Mouse (Mus musculus) kidney, adult 2 months (tissue): ENCODE results near the gene 9630041A04Rik. TPM values are rescaled to one million over a fixed set of nuclear protein-coding genes. Genes with fewer than 3 reads are reported as not detected.

ENCODE experiments used
- DNase-seq: peaks from one replicate; pipeline ENCODE4 v3.0.0; 2021
- H3K27ac ChIP-seq: fragments of 200-500 bp; 2 replicates; pipeline ENCODE4 v1.5.1; 2012; ENCODE audit warnings: low read depth, low read length, control low read depth, inconsistent platforms; ENCODE audit not compliant: insufficient read depth
- H3K27me3 ChIP-seq: fragments of 200-500 bp; replicated peaks from 2 replicates; pipeline ENCODE4 v1.6.1; 2012; ENCODE audit warnings: mild to moderate bottlenecking, moderate library complexity, low read length, inconsistent platforms; ENCODE audit not compliant: control insufficient read depth, insufficient read depth
- H3K36me3 ChIP-seq: fragments of 200-500 bp; 2 replicates; pipeline ENCODE4 v1.6.1; 2012; ENCODE audit warnings: mild to moderate bottlenecking, moderate library complexity, low read length, inconsistent platforms; ENCODE audit not compliant: control insufficient read depth, insufficient read depth
- H3K4me1 ChIP-seq: fragments of 200-500 bp; 2 replicates; pipeline ENCODE4 v1.6.1; 2011; ENCODE audit warnings: low read length; ENCODE audit not compliant: control insufficient read depth, insufficient read depth
- H3K4me3 ChIP-seq: fragments of 200-500 bp; 2 replicates; pipeline ENCODE4 v1.5.1; 2011; ENCODE audit warnings: mild to moderate bottlenecking, low read depth, low read length, control low read depth; ENCODE audit not compliant: insufficient read depth
- CTCF ChIP-seq: fragments of 200-500 bp; conservative IDR thresholded peaks from 2 replicates; pipeline ENCODE4 v1.5.1; 2011; ENCODE audit warnings: low read depth, mild to moderate bottlenecking, control low read depth, low read length, moderate library complexity, mixed read lengths; ENCODE audit not compliant: insufficient read depth, insufficient read length
- POLR2A ChIP-seq: fragments of 200-500 bp; IDR thresholded peaks from one replicate; pipeline ENCODE4 v1.6.1; 2011; ENCODE audit warnings: low read depth, low read length, control low read depth
- WGBS: fragments of 180-500 bp; shearing (Covaris S2); methylation state at CpG from one replicate; pipeline ENCODE4 v1.1.7; 2018; 5-methylcytosine and 5-hydroxymethylcytosine counted together
- polyA plus RNA-seq: library from polyadenylated mRNA; depleted of rRNA; stranded (reverse); fragments of >200 nt; gene quantifications from 2 replicates; pipeline ENCODE4 v1.2.3, GENCODE M21; 2012

9630041A04Rik gene
- polyA plus RNA-seq, 1 experiment, result not detected

GRCm38 (mm10) chr9:101971806-101972205, 110.2 kb downstream of the 9630041A04Rik start:
- Histone ChIP-seq H3K4me1 (no peaks in the 10 kb centered on the region), H3K27ac (no peak overlapping the region), H3K4me3 (no peak overlapping the region), H3K36me3 (no peaks in the 10 kb centered on the region), H3K27me3 (no peaks in the 10 kb centered on the region)
- TF ChIP-seq POLR2A (no peak), CTCF (no peak)
- no peak for DNase-seq
- WGBS, result 25% methylated on average over 6 of the region's 6 CpGs

- DNase-seq, result no peak
- WGBS, result 68% methylated on average over 8 of the region's 8 CpGs
- H3K4me3 ChIP-seq, result no peak overlapping the region
- no peak overlapping the region for H3K27ac ChIP-seq
- TF ChIP-seq CTCF, result no peak
- H3K27me3 ChIP-seq, result no peaks in the 10 kb centered on the region
- H3K4me1 ChIP-seq, result no peaks in the 10 kb centered on the region
- H3K36me3 ChIP-seq, result no peaks in the 10 kb centered on the region
Measured at GRCm38 (mm10) chr9:101972314-101972713, 110.7 kb downstream of the 9630041A04Rik start.

GRCm38 (mm10) chr9:101976884-101977465, 115.3 kb downstream of the 9630041A04Rik start:
- Histone ChIP-seq H3K27ac (no peak overlapping the region), H3K4me1 (no peaks in the 10 kb centered on the region), H3K4me3 (no peak overlapping the region), H3K27me3 (no peaks in the 10 kb centered on the region), H3K36me3 (no peaks in the 10 kb centered on the region)
- TF ChIP-seq CTCF (no peak), POLR2A (no peak)
- DNase-seq, result no peak
- WGBS, result 90% methylated on average over 4 of the region's 4 CpGs

GRCm38 (mm10) chr9:101981161-101981560, 119.5 kb downstream of the 9630041A04Rik start:
- DNase-seq, result no peak
- TF ChIP-seq POLR2A, result no peak
- no peak for TF ChIP-seq CTCF
- WGBS, result 88% methylated on average over 2 of the region's 2 CpGs
- H3K4me1 ChIP-seq, result no peaks in the 10 kb centered on the region
- no peaks in the 10 kb centered on the region for H3K36me3 ChIP-seq
- no peak overlapping the region for H3K27ac ChIP-seq
- H3K4me3 ChIP-seq, result no peak overlapping the region
- H3K27me3 ChIP-seq, result no peaks in the 10 kb centered on the region

GRCm38 (mm10) chr9:101982378-101982777, 120.7 kb downstream of the 9630041A04Rik start:
- TF ChIP-seq CTCF, result no peak
- TF ChIP-seq POLR2A, result no peak
- no peak overlapping the region for H3K27ac ChIP-seq
- WGBS, result 63% methylated on average over 7 of the region's 7 CpGs
- no peaks in the 10 kb centered on the region for H3K4me1 ChIP-seq
- DNase-seq, result no peak
- H3K4me3 ChIP-seq, result no peak overlapping the region
- no peaks in the 10 kb centered on the region for H3K36me3 ChIP-seq
- H3K27me3 ChIP-seq, result no peaks in the 10 kb centered on the region

- H3K4me3 ChIP-seq, result no peak overlapping the region
- TF ChIP-seq CTCF (no peak), POLR2A (no peak)
Measured at GRCm38 (mm10) chr9:101986910-101987309, 125.3 kb downstream of the 9630041A04Rik start.

GRCm38 (mm10) chr9:101990032-101990431, 128.4 kb downstream of the 9630041A04Rik start:
- WGBS, result 70% methylated on average over 6 of the region's 6 CpGs
- Histone ChIP-seq H3K4me1 (no peaks in the 10 kb centered on the region), H3K36me3 (no peaks in the 10 kb centered on the region), H3K27ac (no peak overlapping the region), H3K4me3 (no peak overlapping the region), H3K27me3 (no peaks in the 10 kb centered on the region)
- TF ChIP-seq POLR2A (no peak), CTCF (no peak)
- DNase-seq, result no peak

More at GRCm38 (mm10) chr9:101986910-101987309, 125.3 kb downstream of the 9630041A04Rik start:
- WGBS, result 90% methylated on average over 2 of the region's 2 CpGs
- no peak overlapping the region for H3K27ac ChIP-seq
- no peaks in the 10 kb centered on the region for H3K27me3 ChIP-seq
- H3K36me3 ChIP-seq, result no peaks in the 10 kb centered on the region
- no peak for DNase-seq
- no peaks in the 10 kb centered on the region for H3K4me1 ChIP-seq
